Mouse (Mus musculus) thymus, postnatal 10 days (tissue): ENCODE measurements around the gene Ccin.
A peak's percentile ranks its signal among the peaks of the same experiment; 100 is the strongest.

Experiments used
- DNase-seq, 2 experiments: peaks; one replicate each; pipeline ENCODE4 v3.0.0; 2021; ENCODE audit warnings: low spot score in 2 of 2

Ccin gene

DNA sequence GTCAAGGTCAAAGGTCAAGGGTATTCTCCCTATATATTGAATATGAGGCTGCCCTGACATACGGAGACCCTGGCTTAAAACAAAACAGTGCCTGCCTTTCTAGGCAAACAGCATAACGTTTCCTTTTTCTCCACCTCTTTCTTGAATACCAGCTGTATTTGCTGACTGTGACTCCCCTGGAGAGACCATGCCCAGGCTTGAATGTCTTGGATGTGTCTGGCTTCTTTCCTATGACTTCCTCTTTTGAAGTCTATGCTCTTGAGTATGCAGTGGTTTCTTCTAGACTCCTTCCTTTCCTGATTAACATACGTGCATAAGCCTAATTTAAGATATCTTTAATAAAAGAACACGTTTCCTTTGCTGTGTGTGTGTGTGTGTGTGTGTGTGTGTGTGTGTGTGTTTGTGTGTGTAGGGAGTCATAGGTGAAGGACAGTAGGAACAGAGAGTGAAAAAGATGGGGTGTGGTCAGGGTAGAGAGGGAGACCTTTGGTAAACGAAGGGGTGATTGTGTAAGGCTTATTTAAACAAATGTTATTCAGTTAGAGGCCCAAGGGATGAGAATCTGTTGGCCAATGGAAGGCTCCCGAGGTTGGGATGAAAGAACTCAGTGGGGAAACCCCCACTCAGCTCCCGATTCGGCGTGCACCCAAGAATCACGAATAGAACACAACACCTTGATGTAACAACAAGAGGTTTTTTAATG, 8.2 kb upstream of the Ccin start:
- no peak for DNase-seq

DNA sequence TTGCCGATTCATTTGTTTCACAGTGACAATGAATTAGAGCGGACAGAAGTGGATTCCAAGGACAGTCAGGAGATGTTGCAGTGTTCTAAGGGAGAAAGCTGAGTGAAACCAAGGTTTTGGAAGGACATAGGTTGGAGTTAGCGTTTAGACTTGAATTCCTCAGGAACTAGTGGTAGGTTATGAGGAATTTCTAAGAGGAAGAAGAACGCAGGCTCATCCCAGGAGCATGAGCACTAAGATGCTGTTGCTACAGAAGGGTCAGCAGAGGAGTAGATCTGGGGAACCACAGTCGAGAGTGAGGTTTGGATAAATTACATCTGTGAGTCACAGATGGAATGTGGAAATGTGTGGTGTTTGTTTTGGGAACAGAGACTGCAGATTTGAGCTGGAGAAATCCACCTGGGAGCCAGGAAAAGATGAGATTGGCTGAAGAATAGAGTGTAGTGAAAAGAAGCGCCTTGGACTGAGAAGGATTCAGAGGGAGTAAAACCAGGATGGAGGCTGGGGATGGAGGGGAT, 7.0 kb upstream of the Ccin start:
- DNase-seq: no peak

- DNase-seq: no peak
These were observed 4.5 kb upstream of the Ccin start for GRCm38 (mm10) chr4:43978521-43979443.

DNA sequence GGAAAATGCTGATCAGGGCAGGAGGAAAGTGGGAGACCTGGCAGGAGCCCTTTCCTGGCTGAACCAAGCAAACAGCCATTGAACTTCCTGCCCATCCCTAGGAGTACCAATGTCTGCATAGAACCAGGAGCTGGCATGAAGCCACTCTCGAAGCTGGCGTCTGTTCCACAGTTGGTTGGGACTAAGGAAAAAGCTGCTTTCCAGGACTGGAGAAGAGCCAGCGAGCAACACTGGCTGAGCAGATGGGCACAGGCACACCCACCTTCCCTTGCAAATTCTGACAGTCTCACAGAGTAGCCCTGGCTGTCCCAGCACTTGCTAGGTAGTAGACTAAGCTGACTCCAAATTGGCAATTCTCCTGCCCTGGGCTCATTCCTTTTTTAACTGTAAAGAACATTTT, 3.5 kb upstream of the Ccin start:
- DNase-seq: no peak

DNA sequence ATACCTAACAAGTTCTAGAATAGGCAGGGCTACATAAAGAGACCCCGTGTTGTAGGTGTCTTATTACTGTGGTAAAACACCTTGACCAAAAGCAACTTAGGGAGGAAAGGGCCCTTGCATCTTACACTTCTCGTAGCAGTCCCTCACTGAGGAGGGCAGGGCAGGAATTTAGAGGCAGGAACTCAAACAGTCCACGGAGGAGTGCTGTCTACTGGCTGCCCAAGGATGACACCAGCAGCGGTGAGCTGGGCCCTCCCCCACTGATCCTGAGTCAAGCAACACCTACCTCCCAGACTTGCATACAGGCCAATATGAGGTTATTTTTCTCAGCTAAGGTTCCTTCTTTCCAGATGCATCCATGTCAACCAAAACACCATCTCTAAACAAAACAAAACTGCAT, 3.0 kb upstream of the Ccin start:
- no peak for DNase-seq

- DNase-seq: no peak
These were observed 2.4 kb upstream of the Ccin start for GRCm38 (mm10) chr4:43980846-43981245.

DNA sequence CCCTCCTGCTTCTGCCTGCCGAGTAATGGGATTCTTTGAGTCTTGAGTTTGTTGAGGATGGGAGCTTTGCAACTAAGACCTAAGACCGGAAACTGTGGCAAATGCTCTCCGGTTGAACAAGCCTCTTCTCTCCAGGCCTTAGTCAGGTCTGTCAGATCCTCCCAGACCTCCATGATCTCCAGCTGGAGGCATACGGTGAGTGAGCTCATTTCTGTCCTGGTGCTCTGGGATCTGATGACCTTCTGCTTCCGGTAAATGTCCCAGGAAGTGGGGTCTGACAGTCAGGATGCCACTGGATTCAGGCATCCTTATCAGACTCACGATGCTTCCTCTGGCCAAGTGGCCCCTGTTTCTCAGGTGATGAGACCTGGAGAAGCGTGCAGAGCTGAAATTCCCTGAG, 2.0 kb upstream of the Ccin start:
- no peak for DNase-seq

DNA sequence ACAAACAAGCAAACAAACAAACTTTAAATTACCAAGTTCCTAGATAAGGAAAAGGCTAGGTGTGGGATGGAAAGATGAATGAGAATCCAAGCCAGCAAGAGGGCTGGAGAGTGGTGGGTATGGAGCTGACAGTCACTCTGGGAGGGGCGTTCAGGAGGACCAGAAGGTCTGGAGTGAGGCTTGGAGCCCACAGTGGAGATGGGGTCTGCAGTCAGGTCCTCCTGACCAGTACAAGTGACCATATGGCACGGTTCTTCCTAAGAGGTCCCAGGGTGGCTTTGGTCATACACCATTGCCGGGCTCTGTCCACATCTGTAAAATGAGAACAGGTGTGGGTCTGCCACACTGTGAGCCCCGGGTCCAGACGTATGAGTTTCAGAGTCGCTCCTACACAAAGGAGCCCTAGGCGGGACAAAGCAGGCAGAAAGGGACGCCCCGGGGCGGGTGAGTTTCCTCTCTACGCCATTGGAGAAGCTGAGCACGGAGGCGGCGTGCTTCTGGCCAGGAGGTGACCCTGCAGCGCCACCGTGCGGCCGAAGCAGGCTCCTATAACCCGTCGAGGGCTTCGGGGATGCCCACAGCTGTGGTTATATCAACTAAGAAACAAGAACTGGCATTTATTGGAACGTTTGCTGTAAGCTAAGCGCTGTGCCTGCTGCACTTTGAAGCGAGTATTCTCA, 1.1 kb upstream of the Ccin start:
- DNase-seq: peak; percentile 89 to 98

DNA sequence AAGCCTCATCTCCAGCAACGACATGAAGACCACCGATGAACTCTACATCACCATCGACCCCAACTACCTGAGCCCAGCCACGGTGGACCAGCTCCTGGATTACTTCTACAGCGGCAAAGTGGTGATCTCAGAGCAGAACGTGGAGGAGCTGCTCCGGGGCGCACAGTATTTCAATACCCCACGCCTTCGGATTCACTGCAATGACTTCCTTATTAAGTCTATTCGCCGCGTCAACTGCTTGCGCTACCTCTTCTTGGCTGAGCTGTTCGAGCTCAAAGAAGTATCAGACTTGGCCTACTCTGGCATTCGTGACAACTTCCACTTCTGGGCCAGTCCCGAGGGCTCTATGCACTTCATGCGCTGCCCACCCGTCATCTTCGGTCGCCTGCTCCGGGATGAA, 473 bp downstream of the Ccin start:
- DNase-seq: no peak

DNA sequence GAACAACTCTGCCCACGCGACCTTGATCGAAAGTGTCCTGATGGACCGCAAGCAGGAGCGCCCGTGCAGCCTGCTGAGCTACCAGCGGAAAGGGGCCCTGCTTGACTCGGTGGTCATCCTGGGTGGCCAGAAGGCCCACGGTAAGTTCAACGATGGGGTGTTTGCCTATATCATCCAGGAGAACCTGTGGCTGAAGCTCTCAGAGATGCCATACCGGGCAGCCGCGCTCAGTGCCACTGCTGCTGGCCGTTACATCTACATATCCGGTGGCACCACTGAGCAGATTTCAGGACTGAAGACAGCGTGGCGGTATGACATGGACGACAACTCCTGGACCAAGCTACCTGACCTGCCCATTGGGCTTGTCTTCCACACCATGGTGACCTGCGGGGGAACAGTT, 1.0 kb downstream of the Ccin start:
- no peak for DNase-seq

DNA sequence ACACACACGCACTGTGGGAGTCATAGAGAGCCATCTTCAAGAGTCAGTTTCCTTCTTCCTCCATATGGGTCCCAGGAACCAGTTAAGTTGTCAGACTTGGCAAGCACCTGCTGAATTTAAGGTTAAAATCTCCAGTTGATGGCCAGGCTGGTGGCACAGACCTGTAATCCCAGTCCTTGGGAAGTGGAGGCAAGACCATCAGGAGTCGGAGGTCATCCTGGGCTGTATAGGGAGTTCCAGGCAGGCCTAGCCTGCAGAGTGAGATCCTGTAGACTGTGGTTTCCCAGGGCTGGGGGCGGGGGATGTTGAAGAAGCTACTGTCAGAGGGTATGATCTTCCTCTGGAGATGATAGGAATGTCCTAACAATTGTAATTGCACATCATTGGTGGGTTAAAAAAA, 5.7 kb downstream of the Ccin start:
- no peak for DNase-seq

- DNase-seq: no peak
These were observed 9.8 kb downstream of the Ccin start for GRCm38 (mm10) chr4:43993072-43993471.

- DNase-seq: no peak
These were observed 11.1 kb downstream of the Ccin start for GRCm38 (mm10) chr4:43994342-43994741.

- DNase-seq: no peak
These were observed 20.3 kb downstream of the Ccin start for GRCm38 (mm10) chr4:44003622-44004021.

DNA sequence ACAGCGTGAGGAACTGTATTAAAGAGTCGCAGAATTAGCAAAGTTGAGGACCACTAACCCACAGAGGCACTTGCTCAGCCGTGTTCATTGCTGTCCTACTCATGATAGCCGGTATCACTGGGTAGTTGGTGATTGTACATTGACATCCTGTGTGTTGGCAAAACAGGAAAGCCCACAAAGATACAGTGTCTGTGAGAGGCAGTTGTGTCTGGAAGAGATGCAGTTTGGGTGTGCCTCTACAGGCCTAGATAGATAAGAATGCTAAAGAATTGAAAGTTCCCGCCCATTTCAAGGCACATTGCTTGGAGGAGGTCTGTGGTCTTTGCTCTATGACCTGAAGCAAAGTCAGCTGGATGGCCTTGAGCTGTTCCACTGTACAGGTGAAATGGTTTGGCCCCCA, 20.8 kb downstream of the Ccin start, which contains the start of gene Clta:
Gene Clta (plus strand): TSS at position 327 of the 400 bp plus-strand sequence.
- DNase-seq: no peak

DNA sequence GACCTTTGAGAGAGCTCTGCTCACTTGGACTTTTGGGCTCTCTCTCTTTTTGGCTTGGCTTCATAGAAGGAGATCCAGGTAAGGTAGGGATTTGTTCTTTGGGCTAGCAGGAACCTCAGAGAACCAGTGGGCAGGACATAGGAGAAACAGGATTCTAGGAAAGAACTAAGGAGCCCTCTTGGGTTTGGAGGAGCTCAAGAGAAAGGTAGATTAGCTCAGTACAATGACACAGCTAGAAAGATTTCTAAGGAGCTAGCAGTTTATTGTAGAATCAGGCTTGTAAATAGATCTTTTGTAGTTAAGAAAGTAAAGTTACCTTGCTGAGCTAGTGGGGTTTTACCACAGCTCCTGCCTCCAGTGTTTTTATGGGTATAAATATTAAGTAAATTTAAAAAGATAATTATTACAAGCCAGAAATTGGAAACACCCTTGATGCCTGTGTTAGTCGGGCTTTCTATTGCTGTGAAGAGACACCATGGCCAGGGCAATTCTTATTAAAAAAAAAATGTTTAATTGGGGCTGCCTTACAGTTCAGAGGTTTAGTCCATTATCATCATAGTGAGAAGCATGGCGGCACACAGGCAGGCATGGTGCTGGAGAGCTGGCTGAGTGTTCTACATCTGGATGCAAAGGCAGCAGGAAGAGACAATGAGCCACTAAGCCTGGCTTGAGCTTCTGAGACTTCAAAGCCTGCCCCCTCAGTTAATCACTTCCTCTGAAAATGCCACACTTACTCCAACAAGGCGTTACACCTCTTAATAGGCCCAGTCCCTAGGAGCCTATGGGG, 21.5 kb downstream of the Ccin start:
- DNase-seq: no peak

DNA sequence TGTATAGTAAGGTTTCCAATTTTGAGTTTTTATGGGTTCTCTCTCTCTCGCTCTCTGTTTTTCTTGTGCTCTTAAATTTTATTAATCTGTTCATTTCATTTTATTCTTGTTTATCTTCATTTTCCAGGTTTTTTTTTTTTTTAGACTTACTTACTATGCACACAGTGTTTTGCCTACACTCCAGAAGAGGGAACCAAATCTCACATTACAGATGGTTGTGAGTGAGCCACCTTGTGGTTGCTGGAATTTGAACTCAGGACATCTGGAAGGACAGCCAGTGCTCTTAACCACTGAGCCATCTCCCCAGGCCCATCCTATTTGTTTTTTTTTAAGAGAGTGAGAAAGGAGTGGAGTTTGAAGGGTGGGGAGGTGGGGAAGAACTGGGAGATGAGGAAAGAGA, 26.9 kb downstream of the Ccin start:
- DNase-seq: no peak

DNA sequence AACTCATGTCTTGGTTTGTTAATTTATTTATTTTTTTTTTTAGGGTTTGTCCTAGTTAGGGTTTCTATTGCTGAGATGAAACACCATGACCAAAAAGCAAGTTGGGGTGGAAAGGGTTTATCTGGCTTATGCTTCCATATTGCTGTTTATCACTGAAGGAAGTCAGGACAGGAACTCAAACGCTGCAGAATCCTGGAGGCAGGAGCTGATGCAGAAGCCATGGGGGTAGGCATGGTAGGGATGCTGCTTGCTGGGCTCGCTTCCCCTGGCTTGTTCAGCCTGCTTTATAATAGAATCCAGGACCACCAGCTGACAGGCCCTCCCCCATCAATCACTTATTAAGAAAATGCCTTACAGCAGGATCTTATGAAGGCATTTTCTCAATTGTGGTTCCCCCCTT, 27.6 kb downstream of the Ccin start:
- no peak for DNase-seq

DNA sequence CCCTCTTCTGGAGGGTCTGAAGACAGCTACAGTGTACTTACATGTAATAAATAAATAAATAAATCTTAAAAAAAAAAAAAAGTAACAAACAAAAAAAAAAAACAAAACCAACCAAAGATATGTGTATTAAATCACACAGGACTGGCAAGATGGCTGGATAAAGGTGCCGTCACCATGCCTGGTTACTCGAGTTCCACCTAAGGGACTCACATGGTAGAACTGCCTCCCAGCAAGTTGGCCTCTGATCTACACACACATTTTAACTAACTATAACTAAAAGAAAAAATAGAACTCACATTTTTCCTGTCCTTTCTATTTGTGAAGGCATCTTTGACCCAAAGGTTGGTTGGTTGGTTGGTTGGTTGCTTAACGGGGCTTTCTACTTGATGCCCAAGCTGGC, 28.5 kb downstream of the Ccin start:
- no peak for DNase-seq

DNA sequence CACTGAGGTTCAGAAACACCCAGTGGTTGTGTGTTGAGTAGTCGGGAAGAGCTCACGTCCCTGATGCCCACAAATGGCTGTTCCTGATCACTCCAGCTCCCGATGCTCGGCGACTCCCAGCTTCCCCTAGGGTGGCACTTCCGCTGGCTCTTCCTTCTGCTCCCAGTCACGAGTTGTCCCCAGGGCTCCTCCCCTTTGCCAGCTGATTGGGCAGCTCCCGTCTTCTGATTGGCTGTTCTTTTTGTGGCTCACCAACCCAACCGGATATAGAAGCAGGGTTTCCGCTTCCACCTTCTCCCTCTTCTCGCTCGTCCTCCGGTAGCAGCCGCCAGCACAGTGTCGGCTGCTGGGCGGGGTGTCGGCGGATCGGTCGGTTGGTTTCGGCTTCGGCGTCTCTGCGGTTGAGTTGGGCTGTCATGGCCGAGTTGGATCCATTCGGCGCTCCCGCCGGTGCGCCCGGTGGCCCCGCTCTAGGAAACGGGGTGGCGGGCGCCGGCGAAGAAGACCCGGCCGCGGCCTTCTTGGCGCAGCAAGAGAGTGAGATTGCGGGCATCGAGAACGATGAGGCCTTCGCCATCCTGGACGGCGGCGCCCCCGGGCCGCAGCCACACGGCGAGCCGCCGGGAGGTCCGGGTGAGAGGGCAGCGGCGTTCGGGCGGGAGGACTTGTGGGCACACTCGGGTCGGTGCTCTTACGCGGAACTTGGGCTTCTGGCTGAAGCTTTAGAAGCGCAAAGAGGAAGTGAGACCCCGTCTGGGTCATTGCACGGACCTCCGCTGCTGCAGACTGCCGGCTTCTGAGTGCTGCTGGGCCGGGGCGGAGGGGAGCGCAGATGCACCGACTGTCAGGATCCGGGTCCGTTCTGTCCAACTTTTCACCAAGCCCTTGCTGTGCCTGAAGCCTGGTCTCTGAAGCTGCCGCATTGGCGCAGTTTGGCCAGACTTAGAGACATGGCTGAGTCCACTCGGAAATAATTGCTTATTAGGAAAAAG, 29.4 kb downstream of the Ccin start:
- DNase-seq: peak; percentile 84 to 86
